Mouse (Mus musculus) midbrain, embryonic 10.5 days (tissue): ENCODE measurements around the gene Cr1l. TPM values are rescaled to one million over a fixed set of nuclear protein-coding genes. Genes with fewer than 3 reads are reported as not detected.

ENCODE experiments used
- DNase-seq: peaks from one replicate; pipeline ENCODE4 v3.0.0-alpha.2; 2017; ENCODE audit warnings: low spot score
- H3K27ac ChIP-seq: fragments of 300-500 bp; sonication (generic); replicated peaks from 2 replicates; pipeline ENCODE4 v1.5.1; 2016; ENCODE audit warnings: mild to moderate bottlenecking
- H3K27me3 ChIP-seq: fragments of 300-500 bp; sonication (generic); 2 replicates; pipeline ENCODE4 v1.6.1; 2016; ENCODE audit warnings: low read depth, mild to moderate bottlenecking; ENCODE audit not compliant: poor library complexity, severe bottlenecking
- H3K36me3 ChIP-seq: fragments of 300-500 bp; sonication (generic); 2 replicates; pipeline ENCODE4 v1.6.1; 2016; ENCODE audit warnings: mild to moderate bottlenecking, moderate library complexity
- H3K4me1 ChIP-seq: fragments of 300-500 bp; sonication (generic); 2 replicates; pipeline ENCODE4 v1.6.1; 2016
- H3K4me3 ChIP-seq: fragments of 300-500 bp; sonication (generic); 2 replicates; pipeline ENCODE4 v1.5.1; 2016; ENCODE audit warnings: mild to moderate bottlenecking, moderate library complexity
- H3K9me3 ChIP-seq: fragments of 300-500 bp; sonication (generic); replicated peaks from 2 replicates; pipeline ENCODE4 v1.6.1; 2016; ENCODE audit warnings: mild to moderate bottlenecking
- WGBS: fragments of 180-500 bp; shearing (Covaris S2); methylation state at CpG from one replicate; pipeline ENCODE4 v1.1.7; 2016; 5-methylcytosine and 5-hydroxymethylcytosine counted together
- polyA plus RNA-seq: library from polyadenylated mRNA; unstranded; fragments of >200 nt; fragmentation: Nextera tagmentation; extraction: Ambion mirVana; gene quantifications from 2 replicates; pipeline ENCODE4 v1.2.1, GENCODE M21; 2016

Gene Cr1l
- polyA plus RNA-seq, result 46.0 and 50.1 TPM in 2 replicates

- Histone ChIP-seq H3K27ac (peak within 1 kb of the TSS; percentile 96), H3K36me3 (peaks cover 27% of the 10 kb centered on the region), H3K4me3 (peak within 1 kb of the TSS; percentile 65), H3K27me3 (no peaks in the 10 kb centered on the region), H3K4me1 (peaks cover 13% of the 10 kb centered on the region; the same call in 1 of the 2 replicates), H3K9me3 (no peaks in the 10 kb centered on the region)
- peak; percentile 89 for DNase-seq
- WGBS, result under 1% methylated on average over 31 of the region's 31 CpGs
Measured at GRCm38 (mm10) chr1:195130953-195131674, at the start of gene Cr1l. TSS of gene Cr1l (minus strand) at chr1:195131586.

- H3K27ac ChIP-seq, result peak within 1 kb of the TSS; percentile 59
- no peaks in the 10 kb centered on the region for H3K36me3 ChIP-seq
- peak within 1 kb of the TSS; percentile 49 for H3K4me3 ChIP-seq
- no peaks in the 10 kb centered on the region for H3K9me3 ChIP-seq
- no peaks in the 10 kb centered on the region for H3K27me3 ChIP-seq
- peaks cover 7% of the 10 kb centered on the region for H3K4me1 ChIP-seq
- peak; percentile 84 for DNase-seq
- WGBS, result 8% methylated on average over 20 of the region's 20 CpGs
Measured at GRCm38 (mm10) chr1:195175980-195176931, 44.9 kb upstream of the Cr1l start, which contains the start of gene Cr2. TSS of gene Cr2 (minus strand) at chr1:195176716.

GRCm38 (mm10) chr1:195164996-195165755 lies 33.8 kb upstream of the Cr1l start:
- Histone ChIP-seq H3K36me3 (no peaks in the 10 kb centered on the region), H3K27ac (no peak overlapping the region), H3K27me3 (no peaks in the 10 kb centered on the region), H3K4me3 (no peak overlapping the region), H3K4me1 (no peaks in the 10 kb centered on the region), H3K9me3 (no peaks in the 10 kb centered on the region)
- 87% methylated on average over 9 of the region's 9 CpGs for WGBS
- no peak for DNase-seq

- no peak for DNase-seq
- H3K27ac ChIP-seq, result 0 out of 2 replicates have a peak overlapping the region, but pooled peaks have one; percentile 96
- H3K9me3 ChIP-seq, result no peaks in the 10 kb centered on the region
- peak overlapping the region; percentile 65 for H3K4me3 ChIP-seq
- H3K4me1 ChIP-seq, result peaks cover 13% of the 10 kb centered on the region; the same call in 1 of the 2 replicates
- H3K36me3 ChIP-seq, result peaks cover 22% of the 10 kb centered on the region
- WGBS, result 68% methylated on average over 3 of the region's 3 CpGs
- H3K27me3 ChIP-seq, result no peaks in the 10 kb centered on the region
Measured at GRCm38 (mm10) chr1:195132070-195132469, 684 bp upstream of the Cr1l start.

- Histone ChIP-seq H3K27me3 (no peaks in the 10 kb centered on the region), H3K4me1 (peaks cover 13% of the 10 kb centered on the region; the same call in 1 of the 2 replicates), H3K36me3 (peaks cover 26% of the 10 kb centered on the region), H3K27ac (peak overlapping the region; percentile 96), H3K9me3 (no peaks in the 10 kb centered on the region), H3K4me3 (peak overlapping the region; percentile 65)
- no peak for DNase-seq
- WGBS, result 28% methylated on average over 4 of the region's 4 CpGs
Measured at GRCm38 (mm10) chr1:195131675-195132015, 259 bp upstream of the Cr1l start.

- H3K27ac ChIP-seq, result peak overlapping the region; percentile 96
Measured at GRCm38 (mm10) chr1:195130479-195130878, 907 bp downstream of the Cr1l start.

GRCm38 (mm10) chr1:195129867-195130266 lies 1.5 kb downstream of the Cr1l start:
- Histone ChIP-seq H3K4me1 (peaks cover 13% of the 10 kb centered on the region; the same call in 1 of the 2 replicates), H3K27me3 (no peaks in the 10 kb centered on the region), H3K4me3 (peak overlapping the region; percentile 65; the same call in 1 of the 2 replicates), H3K9me3 (no peaks in the 10 kb centered on the region), H3K27ac (no peak overlapping the region), H3K36me3 (peaks cover 38% of the 10 kb centered on the region)
- 82% methylated on average over 1 of the region's 1 CpGs for WGBS
- DNase-seq, result no peak

More at GRCm38 (mm10) chr1:195130479-195130878, 907 bp downstream of the Cr1l start:
- whole genome bisulfite sequencing, result 17% methylated on average over 2 of the region's 2 CpGs
- peaks cover 13% of the 10 kb centered on the region; the same call in 1 of the 2 replicates for H3K4me1 ChIP-seq
- no peaks in the 10 kb centered on the region for H3K9me3 ChIP-seq
- H3K27me3 ChIP-seq, result no peaks in the 10 kb centered on the region
- H3K36me3 ChIP-seq, result peaks cover 32% of the 10 kb centered on the region
- no peak for DNase-seq
- H3K4me3 ChIP-seq, result peak overlapping the region; percentile 65

GRCm38 (mm10) chr1:195114414-195114813 lies 17.0 kb downstream of the Cr1l start:
- no peak for DNase-seq

GRCm38 (mm10) chr1:195113621-195114020 lies 17.8 kb downstream of the Cr1l start:
- Histone ChIP-seq H3K9me3 (no peaks in the 10 kb centered on the region), H3K4me3 (no peak overlapping the region), H3K36me3 (peaks cover 58% of the 10 kb centered on the region), H3K4me1 (no peaks in the 10 kb centered on the region), H3K27me3 (no peaks in the 10 kb centered on the region), H3K27ac (no peak overlapping the region)
- WGBS, result 92% methylated on average over 4 of the region's 4 CpGs
- no peak for DNase-seq

More at GRCm38 (mm10) chr1:195114414-195114813, 17.0 kb downstream of the Cr1l start:
- Histone ChIP-seq H3K4me1 (no peaks in the 10 kb centered on the region), H3K27me3 (no peaks in the 10 kb centered on the region), H3K27ac (no peak overlapping the region), H3K9me3 (no peaks in the 10 kb centered on the region), H3K4me3 (no peak overlapping the region), H3K36me3 (peaks cover 58% of the 10 kb centered on the region)
- WGBS, result 97% methylated on average over 1 of the region's 1 CpGs

- H3K36me3 ChIP-seq, result peaks cover 58% of the 10 kb centered on the region
Measured at GRCm38 (mm10) chr1:195100693-195101092, 30.7 kb downstream of the Cr1l start.

GRCm38 (mm10) chr1:195098004-195098403 lies 33.4 kb downstream of the Cr1l start:
- Histone ChIP-seq H3K4me1 (no peaks in the 10 kb centered on the region), H3K4me3 (no peak overlapping the region), H3K27me3 (no peaks in the 10 kb centered on the region; the same call in 1 of the 2 replicates), H3K36me3 (peaks cover 40% of the 10 kb centered on the region), H3K27ac (no peak overlapping the region), H3K9me3 (no peaks in the 10 kb centered on the region)
- DNase-seq, result no peak
- WGBS, result 89% methylated on average over 1 of the region's 1 CpGs

More at GRCm38 (mm10) chr1:195100693-195101092, 30.7 kb downstream of the Cr1l start:
- no peaks in the 10 kb centered on the region for H3K27me3 ChIP-seq
- WGBS, result 91% methylated on average over 4 of the region's 4 CpGs
- no peak for DNase-seq
- no peaks in the 10 kb centered on the region for H3K4me1 ChIP-seq
- no peak overlapping the region for H3K4me3 ChIP-seq
- no peak overlapping the region for H3K27ac ChIP-seq
- H3K9me3 ChIP-seq, result no peaks in the 10 kb centered on the region

- Histone ChIP-seq H3K27me3 (no peaks in the 10 kb centered on the region; the same call in 1 of the 2 replicates), H3K36me3 (peaks cover 8% of the 10 kb centered on the region), H3K27ac (peak within 1 kb of the TSS; percentile 79), H3K4me1 (peaks cover 10% of the 10 kb centered on the region), H3K9me3 (no peaks in the 10 kb centered on the region), H3K4me3 (peak within 1 kb of the TSS; percentile 55)
- WGBS, result 3% methylated on average over 14 of the region's 14 CpGs
- peak; percentile 77 for DNase-seq
Measured at GRCm38 (mm10) chr1:195092220-195092720, 39.1 kb downstream of the Cr1l start, which contains the start of gene Cd46. TSS of gene Cd46 (minus strand) at chr1:195092249.
